Mouse (Mus musculus): ENCODE measurements around the gene Atg5. TPM values are rescaled to one million over a fixed set of nuclear protein-coding genes. Genes with fewer than 3 reads are reported as not detected.
A peak's percentile ranks its signal among the peaks of the same experiment; 100 is the strongest.
"Not testable (repeated sequence)": the region's sequence is repeated elsewhere in the genome, so short reads cannot be mapped to it uniquely, and the experiment has no call there.

Atg5 gene
- total RNA-seq, 2 experiments from 2014 or later: 20.7 to 24.8 TPM

- DNase-seq (ENCODE audit: extremely low spot score in 1 of 2, low spot score in 2 of 2): no peak
- no peak overlapping the region for H3K4me3 ChIP-seq
- intact Hi-C loops (cut with DNase I): no loop called here
- no peak for TF ChIP-seq CTCF (IDR thresholded peaks at IDR 0.05)
- H3K27ac ChIP-seq: no peak overlapping the region
Measured at GRCm38 (mm10) chr10:44316280-44317270, 48.4 kb downstream of the Atg5 start.

- Histone ChIP-seq H3K4me3 (no peak overlapping the region), H3K27ac (no peak overlapping the region; the same call in 1 of the 2 replicates)
- no peak for TF ChIP-seq CTCF (IDR thresholded peaks at IDR 0.05)
- DNase-seq (ENCODE audit: extremely low spot score in 1 of 2, low spot score in 2 of 2): no peak
- intact Hi-C loops (cut with DNase I): loop anchor here (10.0 kb wide), 2 partner anchors 373 to 443 kb away; no protein-coding TSS in a partner anchor
Measured at GRCm38 (mm10) chr10:44322166-44322565, 54.0 kb downstream of the Atg5 start.

- Histone ChIP-seq H3K27ac (no peak overlapping the region), H3K4me3 (no peak overlapping the region)
- TF ChIP-seq CTCF (IDR thresholded peaks at IDR 0.05): no peak
- no peak for DNase-seq (ENCODE audit: extremely low spot score in 1 of 2, low spot score in 2 of 2)
- intact Hi-C loops (cut with DNase I): loop anchor here (10.0 kb wide), 2 partner anchors 372 to 442 kb away; no protein-coding TSS in a partner anchor
Measured at GRCm38 (mm10) chr10:44323070-44323775, 55.1 kb downstream of the Atg5 start.

GRCm38 (mm10) chr10:44323836-44324235, 55.7 kb downstream of the Atg5 start:
- H3K4me3 ChIP-seq: no peak overlapping the region
- no peak for DNase-seq (ENCODE audit: extremely low spot score in 1 of 2, low spot score in 2 of 2)
- intact Hi-C loops (cut with DNase I): loop anchor here (10.0 kb wide), 2 partner anchors 371 to 441 kb away; no protein-coding TSS in a partner anchor
- H3K27ac ChIP-seq: no peak overlapping the region
- TF ChIP-seq CTCF (IDR thresholded peaks at IDR 0.05): no peak

GRCm38 (mm10) chr10:44325551-44326500, 57.7 kb downstream of the Atg5 start:
- TF ChIP-seq CTCF (IDR thresholded peaks at IDR 0.05): no peak
- no peak for DNase-seq (ENCODE audit: extremely low spot score in 1 of 2, low spot score in 2 of 2)
- intact Hi-C loops (cut with DNase I): loop anchor here (10.0 kb wide), 2 partner anchors 369 to 439 kb away; no protein-coding TSS in a partner anchor
- Histone ChIP-seq H3K4me3 (no peak overlapping the region), H3K27ac (no peak overlapping the region)

- intact Hi-C loops (cut with DNase I): loop anchor here (10.0 kb wide), 2 partner anchors 368 to 438 kb away; no protein-coding TSS in a partner anchor
- TF ChIP-seq CTCF (IDR thresholded peaks at IDR 0.05): no peak
- H3K4me3 ChIP-seq: no peak overlapping the region
- no peak for DNase-seq (ENCODE audit: extremely low spot score in 1 of 2, low spot score in 2 of 2)
- H3K27ac ChIP-seq: no peak overlapping the region
Measured at GRCm38 (mm10) chr10:44327057-44327456, 58.9 kb downstream of the Atg5 start.

GRCm38 (mm10) chr10:44328347-44328746, 60.2 kb downstream of the Atg5 start:
- intact Hi-C loops (cut with DNase I): loop anchor here (1.0 to 10.0 kb wide), 5 partner anchors 126 to 717 kb away; no protein-coding TSS in a partner anchor
- TF ChIP-seq CTCF (IDR thresholded peaks at IDR 0.05): peak; percentile 77
- H3K4me3 ChIP-seq: no peak overlapping the region
- no peak overlapping the region for H3K27ac ChIP-seq
- peak; percentile 36 to 47 for DNase-seq (ENCODE audit: extremely low spot score in 1 of 2, low spot score in 2 of 2)

- TF ChIP-seq CTCF (IDR thresholded peaks at IDR 0.05): no peak
- Histone ChIP-seq H3K27ac (no peak overlapping the region), H3K4me3 (no peak overlapping the region)
- intact Hi-C loops (cut with DNase I): no loop called here
- no peak for DNase-seq (ENCODE audit: extremely low spot score in 1 of 2, low spot score in 2 of 2)
Measured at GRCm38 (mm10) chr10:44330717-44331116, 62.6 kb downstream of the Atg5 start.

- intact Hi-C loops (cut with DNase I): no loop called here
- H3K27ac ChIP-seq: no peak overlapping the region
- H3K4me3 ChIP-seq: no peak overlapping the region
- no peak for DNase-seq (ENCODE audit: extremely low spot score in 1 of 2, low spot score in 2 of 2)
- no peak for TF ChIP-seq CTCF (IDR thresholded peaks at IDR 0.05)
Measured at GRCm38 (mm10) chr10:44331469-44331868, 63.3 kb downstream of the Atg5 start.

GRCm38 (mm10) chr10:44332656-44333055, 64.5 kb downstream of the Atg5 start:
- H3K4me3 ChIP-seq; H3K27ac ChIP-seq; DNase-seq (ENCODE audit: extremely low spot score in 1 of 2, low spot score in 2 of 2); intact Hi-C loops (cut with DNase I): not testable (repeated sequence)

GRCm38 (mm10) chr10:44336641-44337382, 68.7 kb downstream of the Atg5 start:
- H3K4me3 ChIP-seq; intact Hi-C loops (cut with DNase I); H3K27ac ChIP-seq; DNase-seq (ENCODE audit: extremely low spot score in 1 of 2, low spot score in 2 of 2): not testable (repeated sequence)
